Mouse (Mus musculus): ENCODE measurements around the gene Cdc14a. TPM values are rescaled to one million over a fixed set of nuclear protein-coding genes. Genes with fewer than 3 reads are reported as not detected.

Cdc14a gene
- polyA plus RNA-seq, 1 experiment from 2014 or later: 19.7 TPM

- Histone ChIP-seq H3K4me3 (ENCODE audit: low read depth, low read length) (no peak overlapping the region), H3K27me3 (ENCODE audit: control insufficient read depth, insufficient read depth, low read length) (no peaks in the 10 kb centered on the region), H3K9ac (ENCODE audit: low read length) (no peak overlapping the region), H3K9me3 (ENCODE audit: control insufficient read depth, low read length) (no peaks in the 10 kb centered on the region), H3K36me3 (ENCODE audit: control insufficient read depth, insufficient read depth, low read length) (no peaks in the 10 kb centered on the region), H3K27ac (ENCODE audit: low read depth, low read length) (no peak overlapping the region), H3K4me2 (ENCODE audit: low read depth) (no peak overlapping the region), H3K4me1 (ENCODE audit: control insufficient read depth, insufficient read depth, low read length) (no peaks in the 10 kb centered on the region)
- no peak for DNase-seq (ENCODE audit: low spot score)
- ATAC-seq (ENCODE audit: insufficient read depth, low FRiP score, low TSS enrichment): no peak
- WGBS: 90% methylated on average over 2 of the region's 2 CpGs
Observed at GRCm38 (mm10) chr3:116267036-116267654, 156.7 kb downstream of the Cdc14a start.

- Histone ChIP-seq H3K27me3 (ENCODE audit: control insufficient read depth, insufficient read depth, low read length) (no peaks in the 10 kb centered on the region), H3K4me1 (ENCODE audit: control insufficient read depth, insufficient read depth, low read length) (no peaks in the 10 kb centered on the region), H3K4me3 (ENCODE audit: low read depth, low read length) (no peak overlapping the region), H3K27ac (ENCODE audit: low read depth, low read length) (no peak overlapping the region), H3K36me3 (ENCODE audit: control insufficient read depth, insufficient read depth, low read length) (no peaks in the 10 kb centered on the region), H3K9ac (ENCODE audit: low read length) (no peak overlapping the region), H3K4me2 (ENCODE audit: low read depth) (no peak overlapping the region), H3K9me3 (ENCODE audit: control insufficient read depth, low read length) (no peaks in the 10 kb centered on the region)
- DNase-seq (ENCODE audit: low spot score) (no peak), ATAC-seq (ENCODE audit: insufficient read depth, low FRiP score, low TSS enrichment) (no peak)
- WGBS: 81% methylated on average over 3 of the region's 3 CpGs
Observed at GRCm38 (mm10) chr3:116266360-116266759, 157.5 kb downstream of the Cdc14a start.

GRCm38 (mm10) chr3:116263977-116264376, 159.9 kb downstream of the Cdc14a start:
- H3K4me3 ChIP-seq (ENCODE audit: low read depth, low read length): no peak overlapping the region
- 84% methylated on average over 1 of the region's 1 CpGs for WGBS
- DNase-seq (ENCODE audit: low spot score) (no peak), ATAC-seq (ENCODE audit: insufficient read depth, low FRiP score, low TSS enrichment) (no peak)
- no peaks in the 10 kb centered on the region for H3K4me1 ChIP-seq (ENCODE audit: control insufficient read depth, insufficient read depth, low read length)
- H3K36me3 ChIP-seq (ENCODE audit: control insufficient read depth, insufficient read depth, low read length): no peaks in the 10 kb centered on the region
- H3K27me3 ChIP-seq (ENCODE audit: control insufficient read depth, insufficient read depth, low read length): no peaks in the 10 kb centered on the region
- no peak overlapping the region for H3K4me2 ChIP-seq (ENCODE audit: low read depth)
- H3K9me3 ChIP-seq (ENCODE audit: control insufficient read depth, low read length): no peaks in the 10 kb centered on the region
- no peak overlapping the region for H3K27ac ChIP-seq (ENCODE audit: low read depth, low read length)
- H3K9ac ChIP-seq (ENCODE audit: low read length): no peak overlapping the region

GRCm38 (mm10) chr3:116263061-116263460, 160.8 kb downstream of the Cdc14a start:
- Histone ChIP-seq H3K36me3 (ENCODE audit: control insufficient read depth, insufficient read depth, low read length) (no peaks in the 10 kb centered on the region), H3K9me3 (ENCODE audit: control insufficient read depth, low read length) (no peaks in the 10 kb centered on the region), H3K4me1 (ENCODE audit: control insufficient read depth, insufficient read depth, low read length) (no peaks in the 10 kb centered on the region), H3K27ac (ENCODE audit: low read depth, low read length) (no peak overlapping the region), H3K27me3 (ENCODE audit: control insufficient read depth, insufficient read depth, low read length) (no peaks in the 10 kb centered on the region), H3K4me2 (ENCODE audit: low read depth) (no peak overlapping the region), H3K4me3 (ENCODE audit: low read depth, low read length) (no peak overlapping the region), H3K9ac (ENCODE audit: low read length) (no peak overlapping the region)
- WGBS: 94% methylated on average over 5 of the region's 5 CpGs
- no peak for ATAC-seq (ENCODE audit: insufficient read depth, low FRiP score, low TSS enrichment)
- no peak for DNase-seq (ENCODE audit: low spot score)

- Histone ChIP-seq H3K36me3 (ENCODE audit: control insufficient read depth, insufficient read depth, low read length) (no peaks in the 10 kb centered on the region), H3K27me3 (ENCODE audit: control insufficient read depth, insufficient read depth, low read length) (peaks cover 17% of the 10 kb centered on the region), H3K9ac (ENCODE audit: low read length) (no peak overlapping the region), H3K4me2 (ENCODE audit: low read depth) (no peak overlapping the region), H3K9me3 (ENCODE audit: control insufficient read depth, low read length) (no peaks in the 10 kb centered on the region), H3K27ac (ENCODE audit: low read depth, low read length) (no peak overlapping the region), H3K4me3 (ENCODE audit: low read depth, low read length) (no peak overlapping the region), H3K4me1 (ENCODE audit: control insufficient read depth, insufficient read depth, low read length) (peaks cover 8% of the 10 kb centered on the region)
- 59% methylated on average over 5 of the region's 5 CpGs for WGBS
- DNase-seq (ENCODE audit: low spot score): no peak
- ATAC-seq (ENCODE audit: insufficient read depth, low FRiP score, low TSS enrichment): no peak
Observed at GRCm38 (mm10) chr3:116256104-116256503, 167.7 kb downstream of the Cdc14a start.

- Histone ChIP-seq H3K36me3 (ENCODE audit: control insufficient read depth, insufficient read depth, low read length) (no peaks in the 10 kb centered on the region), H3K9ac (ENCODE audit: low read length) (0 out of 2 replicates have a peak within 1 kb of the TSS, but pooled peaks have one; percentile 53), H3K27ac (ENCODE audit: low read depth, low read length) (no peak within 1 kb of the TSS), H3K4me2 (ENCODE audit: low read depth) (peak within 1 kb of the TSS; percentile 98), H3K9me3 (ENCODE audit: control insufficient read depth, low read length) (no peaks in the 10 kb centered on the region), H3K4me1 (ENCODE audit: control insufficient read depth, insufficient read depth, low read length) (peaks cover 8% of the 10 kb centered on the region), H3K4me3 (ENCODE audit: low read depth, low read length) (peak within 1 kb of the TSS; percentile 53), H3K27me3 (ENCODE audit: control insufficient read depth, insufficient read depth, low read length) (peaks cover 28% of the 10 kb centered on the region)
- peak; percentile 20; the same call in 1 of the 2 replicates for ATAC-seq (ENCODE audit: insufficient read depth, low FRiP score, low TSS enrichment)
- DNase-seq (ENCODE audit: low spot score): peak; percentile 47
- 1% methylated on average over 9 of the region's 9 CpGs for WGBS
Observed at GRCm38 (mm10) chr3:116253077-116253531, 170.7 kb downstream of the Cdc14a start, which contains the start of gene Gpr88. Gene Gpr88 (minus strand): TSS chr3:116253503.

- peaks cover 8% of the 10 kb centered on the region for H3K4me1 ChIP-seq (ENCODE audit: control insufficient read depth, insufficient read depth, low read length)
- peak overlapping the region; percentile 53; the same call in 1 of the 2 replicates for H3K9ac ChIP-seq (ENCODE audit: low read length)
- peak; percentile 48 for ATAC-seq (ENCODE audit: insufficient read depth, low FRiP score, low TSS enrichment)
- H3K9me3 ChIP-seq (ENCODE audit: control insufficient read depth, low read length): no peaks in the 10 kb centered on the region
- H3K27ac ChIP-seq (ENCODE audit: low read depth, low read length): no peak overlapping the region
- H3K4me2 ChIP-seq (ENCODE audit: low read depth): peak overlapping the region; percentile 98
- peak overlapping the region; percentile 53 for H3K4me3 ChIP-seq (ENCODE audit: low read depth, low read length)
- peak; percentile 64 for DNase-seq (ENCODE audit: low spot score)
- H3K36me3 ChIP-seq (ENCODE audit: control insufficient read depth, insufficient read depth, low read length): no peaks in the 10 kb centered on the region
- H3K27me3 ChIP-seq (ENCODE audit: control insufficient read depth, insufficient read depth, low read length): peaks cover 28% of the 10 kb centered on the region
- under 1% methylated on average over 48 of the region's 48 CpGs for WGBS
Observed at GRCm38 (mm10) chr3:116252255-116253040, 171.4 kb downstream of the Cdc14a start.

GRCm38 (mm10) chr3:116251481-116252254, 172.2 kb downstream of the Cdc14a start:
- H3K27ac ChIP-seq (ENCODE audit: low read depth, low read length): no peak overlapping the region

More at GRCm38 (mm10) chr3:116251481-116252254, 172.2 kb downstream of the Cdc14a start:
- H3K4me2 ChIP-seq (ENCODE audit: low read depth): peak overlapping the region; percentile 98
- H3K27me3 ChIP-seq (ENCODE audit: control insufficient read depth, insufficient read depth, low read length): peaks cover 28% of the 10 kb centered on the region
- WGBS: under 1% methylated on average over 82 of the region's 86 CpGs
- H3K4me1 ChIP-seq (ENCODE audit: control insufficient read depth, insufficient read depth, low read length): peaks cover 8% of the 10 kb centered on the region
- peak overlapping the region; percentile 53 for H3K9ac ChIP-seq (ENCODE audit: low read length)
- peak; percentile 59 for DNase-seq (ENCODE audit: low spot score)
- H3K36me3 ChIP-seq (ENCODE audit: control insufficient read depth, insufficient read depth, low read length): no peaks in the 10 kb centered on the region
- no peaks in the 10 kb centered on the region for H3K9me3 ChIP-seq (ENCODE audit: control insufficient read depth, low read length)
- ATAC-seq (ENCODE audit: insufficient read depth, low FRiP score, low TSS enrichment): peak; percentile 53
- peak overlapping the region; percentile 53 for H3K4me3 ChIP-seq (ENCODE audit: low read depth, low read length)
